Mouse (Mus musculus) lung, postnatal 4 days (tissue): ENCODE results near the gene Upb1.
"Not testable (repeated sequence)": the region's sequence is repeated elsewhere in the genome, so short reads cannot be mapped to it uniquely, and the experiment has no call there.

Experiments used
- DNase-seq, 2 experiments: peaks; one replicate each; pipeline ENCODE4 v3.0.0; 2021

The Upb1 gene

DNA sequence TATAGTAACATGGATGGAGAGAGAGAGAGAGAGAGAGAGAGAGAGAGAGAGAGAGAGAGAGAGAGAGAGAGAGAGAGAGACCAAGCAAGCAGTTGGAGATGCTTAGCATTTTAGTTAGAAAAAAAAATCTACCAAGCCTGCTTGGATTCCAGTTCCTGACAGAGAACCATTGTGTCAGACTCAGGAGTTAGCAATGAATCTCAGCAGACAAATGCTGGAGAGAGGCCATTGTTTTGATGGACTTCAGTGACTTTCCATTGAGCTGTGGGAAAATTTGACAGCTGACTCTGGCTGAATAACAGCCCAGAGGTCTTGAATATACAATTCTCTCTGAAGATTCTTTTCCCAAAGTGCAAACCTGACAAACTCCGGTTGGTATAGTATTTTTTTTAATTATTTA lies 56.9 kb downstream of the Upb1 start:
- no peak for DNase-seq

DNA sequence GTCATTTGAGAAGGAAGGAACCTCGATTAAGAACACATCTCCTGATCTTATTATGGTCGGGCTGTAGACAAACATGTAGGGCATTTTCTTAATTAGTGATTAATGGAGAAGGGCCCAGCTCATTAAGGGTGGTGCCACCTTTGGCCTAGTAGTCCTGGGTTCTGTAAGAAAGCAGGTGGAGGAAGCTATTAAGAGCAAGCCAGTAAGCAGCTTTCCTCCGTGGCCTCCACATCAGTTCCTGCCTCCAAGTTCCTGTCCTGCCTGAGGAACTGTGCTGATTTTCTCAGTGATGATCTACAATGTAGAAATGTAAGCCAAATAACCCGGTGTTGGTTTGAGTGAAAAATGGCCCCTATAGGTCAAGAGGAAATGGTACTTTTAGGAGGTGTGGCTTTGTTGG lies 57.4 kb downstream of the Upb1 start:
- no peak for DNase-seq

DNA sequence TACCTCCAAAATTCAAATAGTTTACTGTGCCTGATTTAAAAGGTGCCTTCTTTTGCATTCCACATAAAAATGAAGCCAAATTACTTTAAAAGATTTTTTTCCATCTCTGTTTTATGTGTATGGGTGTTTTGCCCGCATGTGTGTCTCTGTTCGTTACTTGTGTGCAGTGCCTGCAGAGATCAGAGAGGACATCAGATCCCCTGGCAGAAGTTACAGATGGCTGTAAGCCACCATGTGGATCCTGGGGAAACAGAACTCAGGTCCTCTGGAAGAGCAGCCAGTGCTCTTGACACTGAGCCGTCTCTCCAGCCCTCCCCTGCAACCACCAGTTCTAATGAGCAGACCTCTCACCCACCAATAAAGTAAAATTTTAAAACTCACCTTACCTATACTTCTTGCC lies 61.8 kb downstream of the Upb1 start:
- no peak for DNase-seq

DNA sequence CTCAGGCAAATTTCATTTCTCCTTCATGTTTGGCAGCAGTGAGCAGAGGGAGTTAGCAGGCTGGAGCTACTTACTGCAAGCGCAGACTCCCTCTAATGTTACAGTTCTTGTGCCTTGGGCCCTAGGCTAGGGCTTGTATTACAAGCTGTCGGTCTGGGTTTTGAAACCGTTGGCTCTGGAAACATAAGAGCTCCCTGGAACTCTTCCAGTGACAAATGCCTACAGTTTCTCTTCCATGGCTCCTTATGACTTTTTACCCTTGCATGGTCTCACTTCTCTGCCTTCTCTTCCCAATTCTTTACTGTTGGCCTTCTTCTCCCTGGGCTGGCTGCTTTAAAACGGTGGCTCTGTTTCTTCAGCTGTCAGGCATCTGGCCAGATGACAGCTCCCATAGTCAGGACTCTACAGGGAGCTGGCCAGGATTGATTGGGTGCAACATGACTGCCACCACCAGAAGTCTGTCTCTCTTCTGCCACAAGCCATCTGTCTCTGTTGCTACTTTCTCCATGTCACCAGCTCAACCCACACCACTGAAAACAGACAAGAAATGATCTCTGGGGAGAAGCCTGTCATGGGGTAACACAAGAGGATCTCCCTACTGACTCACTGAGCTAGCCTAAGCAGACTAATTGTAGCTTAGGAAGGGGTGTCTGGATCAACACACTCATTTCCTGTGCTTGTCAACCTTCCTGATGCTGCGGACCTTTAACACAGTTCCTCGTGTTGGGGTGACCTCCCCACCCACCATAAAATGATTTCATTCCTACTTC lies 65.1 kb downstream of the Upb1 start:
- DNase-seq: peak; percentile 73 to 90

DNA sequence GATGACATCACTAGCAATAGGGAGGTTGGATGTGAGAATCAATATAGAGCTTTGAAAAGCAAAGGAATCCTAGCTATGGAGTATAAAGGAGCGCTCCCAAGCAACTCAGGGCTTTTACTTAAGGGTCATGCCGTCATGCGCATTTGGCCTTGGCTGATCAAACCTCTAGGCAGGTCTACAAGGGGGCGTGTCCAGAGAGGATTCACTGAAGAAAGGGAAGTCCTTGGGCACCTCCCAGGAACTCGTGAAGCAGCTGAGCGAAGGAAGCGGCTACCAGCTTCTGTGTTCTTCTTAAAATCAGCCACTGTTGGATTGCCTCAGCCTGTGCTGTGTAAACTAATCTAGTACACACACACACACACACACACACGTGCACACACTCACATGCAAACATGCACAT lies 72.5 kb downstream of the Upb1 start:
- peak in 1 of 2 experiments; percentile 27 for DNase-seq

DNA sequence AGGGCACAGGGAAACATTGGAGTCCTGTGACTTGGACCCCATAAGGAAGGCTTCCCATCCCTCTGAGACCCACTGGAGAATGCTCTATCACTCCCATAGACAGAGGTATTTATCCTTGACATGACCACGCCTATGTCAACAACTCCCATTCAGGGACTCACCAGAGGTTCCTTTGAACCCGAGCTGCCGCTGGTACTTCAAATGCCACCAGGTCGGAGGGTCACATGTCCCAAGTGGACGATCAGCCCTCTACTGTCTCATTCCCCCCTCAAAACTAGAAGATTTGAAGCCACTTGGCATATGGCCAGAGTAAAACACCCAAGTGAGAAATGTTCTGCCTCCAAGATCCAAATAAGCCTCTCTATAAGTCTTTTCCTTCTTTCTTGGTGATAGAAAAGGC lies 73.7 kb downstream of the Upb1 start:
- DNase-seq: no peak

DNA sequence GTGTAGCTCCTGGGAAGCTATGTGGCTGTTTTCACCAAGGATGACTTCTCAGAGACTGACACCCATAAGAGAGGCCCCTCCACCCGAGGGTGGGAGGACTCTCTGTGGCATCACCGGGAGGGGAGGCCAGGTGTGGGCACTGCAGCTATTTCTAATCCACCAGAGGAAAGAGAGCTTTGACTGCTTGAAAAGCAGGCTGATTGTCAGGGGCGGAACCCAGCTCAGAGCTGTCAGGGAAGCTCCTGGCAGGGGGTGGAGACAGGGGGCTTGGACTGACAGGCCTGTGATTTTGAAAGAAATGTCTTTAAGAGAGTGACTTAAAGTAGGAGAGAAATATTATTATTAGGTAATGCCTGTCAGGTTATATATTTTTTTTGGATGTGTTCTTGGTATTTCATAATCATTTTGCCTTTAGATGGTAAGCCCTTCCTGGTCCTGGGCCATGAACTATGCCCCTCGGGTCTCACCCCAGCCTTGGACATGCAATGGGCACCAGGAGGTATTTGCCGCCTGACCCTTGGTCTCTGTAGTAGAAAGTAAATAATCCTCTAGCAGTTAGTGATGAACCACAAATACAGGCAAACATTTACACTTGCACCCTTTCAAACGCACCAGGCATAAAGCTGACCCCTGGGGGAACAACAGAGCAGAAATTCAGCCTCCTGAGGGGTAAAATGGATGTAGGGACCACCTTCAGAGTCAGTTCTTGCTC lies 74.4 kb downstream of the Upb1 start:
- DNase-seq: not testable (repeated sequence)

DNA sequence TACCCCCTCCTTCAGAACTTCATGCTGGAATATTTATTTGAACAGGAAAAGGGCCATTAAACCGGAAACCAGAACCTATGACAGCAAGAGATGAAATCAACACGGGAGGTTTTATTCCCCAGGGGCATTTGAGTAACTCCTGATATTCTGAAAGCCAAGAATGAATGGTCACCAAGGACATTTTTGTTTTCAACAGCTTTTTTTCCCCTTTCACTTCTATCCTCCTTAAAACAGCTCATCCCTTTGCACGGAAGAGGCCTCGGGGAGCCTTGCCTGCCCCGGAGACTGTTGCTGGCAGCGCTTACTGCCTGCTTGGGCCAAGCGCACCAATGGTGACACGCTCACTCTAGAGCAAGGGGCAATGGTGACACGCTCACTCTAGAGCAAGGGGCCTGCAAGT lies 76.1 kb downstream of the Upb1 start:
- peak in 1 of 2 experiments; percentile 35 for DNase-seq

DNA sequence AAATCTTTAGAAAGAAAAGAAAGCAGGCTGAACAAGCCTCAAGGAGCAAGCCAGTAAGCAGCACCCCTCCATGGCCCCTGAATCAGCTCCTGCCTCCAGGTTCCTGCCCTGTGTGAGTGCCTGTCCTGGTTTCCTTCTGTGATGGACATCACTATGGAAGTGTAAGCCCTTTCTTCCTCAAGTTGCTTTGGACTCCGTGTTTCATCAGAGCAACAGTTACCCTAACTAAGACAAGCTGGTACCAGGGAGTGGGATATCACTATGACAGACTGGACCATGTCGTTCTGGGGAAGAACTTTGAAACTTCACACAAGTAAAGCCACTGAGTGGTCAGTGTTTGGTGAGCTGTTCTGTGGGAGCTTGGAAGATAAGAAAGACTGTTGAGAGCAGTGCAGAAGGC lies 79.0 kb downstream of the Upb1 start:
- no peak for DNase-seq

DNA sequence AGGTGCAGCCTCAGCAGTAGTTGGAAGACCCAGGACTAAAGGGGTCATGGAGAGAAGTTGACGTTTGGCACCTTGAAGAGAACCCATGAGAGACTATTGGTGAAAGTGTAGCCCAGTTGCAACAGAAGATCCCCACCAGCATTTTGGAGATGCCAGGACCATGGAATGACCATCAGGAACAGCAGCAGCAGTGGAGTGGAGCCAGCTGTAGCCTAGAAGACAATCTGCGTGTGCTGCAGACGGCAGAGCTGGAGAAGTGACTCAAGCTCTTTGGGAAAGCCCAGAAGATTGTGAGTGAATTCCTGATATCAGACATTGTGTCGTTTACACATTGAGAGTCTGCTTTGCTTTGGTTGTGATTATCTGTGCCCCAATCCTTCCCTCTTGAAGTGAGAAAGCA lies 80.8 kb downstream of the Upb1 start:
- DNase-seq: peak in 1 of 2 experiments; percentile 53

DNA sequence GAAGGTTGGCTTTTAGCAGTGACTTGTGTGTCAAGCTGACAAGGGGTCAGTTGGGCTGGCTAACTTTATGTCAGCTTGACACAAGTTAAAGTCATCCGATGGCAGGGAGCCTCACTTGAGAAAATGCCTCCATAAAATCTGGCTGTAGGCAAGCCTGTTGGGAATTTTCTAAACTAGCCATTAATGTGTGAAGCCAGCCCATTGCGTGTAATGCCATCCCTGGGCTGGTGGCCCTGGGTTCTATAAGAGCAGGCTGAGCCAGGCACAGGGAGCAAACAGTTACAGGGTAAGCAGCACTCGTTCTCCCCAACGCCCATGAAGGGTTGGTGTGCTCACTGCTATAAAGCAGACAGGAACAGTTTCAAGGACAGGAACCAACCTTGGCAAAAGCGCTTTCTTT lies 81.4 kb downstream of the Upb1 start:
- DNase-seq: no peak

DNA sequence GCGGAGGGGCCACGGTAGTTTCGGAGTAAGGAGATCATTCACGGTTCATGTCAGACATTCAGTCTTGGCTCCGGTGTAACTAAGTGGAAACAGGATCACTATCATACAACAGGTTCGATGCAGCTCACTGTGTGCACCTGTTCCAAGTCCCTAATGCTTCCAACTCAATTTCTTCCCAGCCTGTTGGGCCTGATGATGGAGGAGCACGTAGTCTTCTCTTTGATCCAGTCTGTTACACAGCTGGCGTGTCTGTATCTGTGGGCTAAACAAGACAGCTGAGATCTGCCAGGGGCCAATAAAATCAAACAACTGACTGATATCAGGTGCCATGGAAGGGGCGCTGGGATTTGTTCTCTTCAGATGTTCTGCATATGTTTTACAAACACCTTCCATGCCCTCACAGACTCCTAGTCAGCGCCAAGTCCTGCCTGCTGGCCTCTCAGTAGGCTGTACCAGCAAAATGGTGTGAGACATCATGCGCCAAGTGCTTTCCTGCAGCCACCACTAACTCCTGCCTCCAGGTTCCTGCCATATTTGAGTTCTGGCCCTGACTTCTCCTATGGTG lies 82.1 kb downstream of the Upb1 start:
- no peak for DNase-seq

DNA sequence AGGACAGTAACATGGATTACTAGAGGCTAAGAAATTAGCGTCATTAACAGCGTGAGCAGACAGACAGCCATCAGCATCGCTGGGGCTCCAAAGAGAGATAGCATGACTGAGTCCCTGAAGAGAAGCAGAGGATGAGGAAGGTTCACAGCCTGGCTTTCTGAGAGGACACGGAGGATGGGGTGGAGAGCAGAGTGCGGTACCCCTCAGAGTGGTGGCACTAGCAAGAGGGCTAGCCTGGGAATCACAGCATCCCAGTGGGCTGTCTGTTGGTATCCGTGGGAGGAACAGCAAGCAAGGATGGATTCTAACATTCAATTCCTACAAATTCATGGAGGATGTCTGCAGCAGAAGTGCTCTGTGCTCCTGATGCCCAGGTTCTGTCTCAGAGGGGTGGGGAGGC lies 83.2 kb downstream of the Upb1 start:
- no peak for DNase-seq

DNA sequence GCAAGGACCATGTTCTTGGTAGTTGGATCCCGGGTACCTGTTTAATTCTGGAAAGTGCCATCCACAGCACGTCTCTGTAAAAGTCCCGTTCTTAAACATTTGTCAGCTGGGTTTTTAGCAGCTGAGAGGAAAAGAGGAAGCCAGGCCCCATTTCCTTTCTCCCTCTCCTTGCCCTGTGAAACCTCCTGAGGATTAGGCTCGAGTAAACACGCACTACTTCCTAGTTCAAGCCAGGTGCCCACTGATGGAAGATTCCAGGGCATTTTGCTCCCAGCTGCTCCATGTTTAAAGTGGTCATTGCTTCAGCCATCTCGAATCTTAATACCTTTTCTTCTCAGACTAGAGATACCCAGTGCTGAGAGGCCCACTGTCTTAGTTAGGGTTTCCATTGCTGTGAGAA lies 83.9 kb downstream of the Upb1 start:
- no peak for DNase-seq

DNA sequence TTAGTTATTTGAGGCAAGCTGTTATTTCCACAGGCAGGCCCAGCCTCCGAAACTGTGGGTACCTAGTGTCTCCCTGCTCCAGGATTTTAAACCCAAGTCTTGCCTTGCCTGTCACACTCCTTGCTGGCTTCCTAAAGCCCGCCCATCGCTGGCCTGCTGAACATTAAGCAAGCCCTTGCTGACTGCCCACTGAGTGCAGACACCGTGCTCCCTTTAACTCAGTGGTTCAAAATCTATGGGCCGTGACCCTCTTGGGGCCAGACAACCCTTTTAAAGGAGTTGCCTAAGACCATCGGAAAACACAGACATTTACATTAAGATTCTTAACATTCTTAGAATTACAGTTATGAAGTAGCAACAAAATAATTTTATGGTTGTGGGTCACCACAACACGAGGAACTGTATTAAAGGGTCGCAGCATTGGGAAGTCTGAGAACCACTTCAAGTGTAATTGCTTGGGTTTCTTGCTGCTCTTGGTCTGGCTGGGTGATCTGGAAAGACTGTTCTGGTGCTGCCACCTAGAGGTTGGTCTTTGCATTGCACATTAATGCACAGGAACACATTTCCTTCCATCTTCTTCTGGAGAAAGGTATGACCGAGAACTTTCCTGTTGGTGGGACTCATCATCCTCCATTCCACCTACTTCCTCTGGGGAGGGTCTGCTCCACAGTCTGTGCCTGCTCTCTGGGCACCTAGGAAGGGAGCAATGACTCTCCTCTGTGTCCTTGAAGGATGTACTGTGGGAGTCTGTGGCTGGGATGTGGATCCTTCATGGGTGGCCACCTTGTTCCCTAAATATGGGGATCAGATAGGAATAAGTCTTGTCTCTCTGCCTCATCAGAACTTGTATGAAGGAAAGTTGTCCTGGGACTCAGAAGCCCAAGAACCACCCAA lies 85.4 kb downstream of the Upb1 start:
- peak; percentile 49 to 84 for DNase-seq

DNA sequence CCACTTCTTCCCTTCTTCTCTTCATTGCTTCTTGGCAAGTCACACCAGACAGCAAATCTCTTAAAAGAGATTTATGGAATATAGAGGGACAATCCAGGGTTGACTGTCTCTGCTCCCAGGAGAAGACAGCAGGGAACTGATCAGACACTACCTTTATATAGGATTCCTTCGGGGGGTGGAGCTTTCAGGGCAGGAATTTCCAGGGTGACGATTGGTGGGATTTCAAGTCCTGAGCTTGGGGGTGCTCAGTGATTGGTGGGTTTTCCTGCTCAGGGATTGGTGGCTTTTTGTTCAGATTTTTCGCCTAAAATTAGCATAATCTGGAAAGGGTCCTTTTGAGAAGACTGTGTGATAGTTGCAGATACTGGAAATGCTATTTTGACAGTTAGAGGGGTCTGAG lies 86.2 kb downstream of the Upb1 start:
- no peak for DNase-seq

DNA sequence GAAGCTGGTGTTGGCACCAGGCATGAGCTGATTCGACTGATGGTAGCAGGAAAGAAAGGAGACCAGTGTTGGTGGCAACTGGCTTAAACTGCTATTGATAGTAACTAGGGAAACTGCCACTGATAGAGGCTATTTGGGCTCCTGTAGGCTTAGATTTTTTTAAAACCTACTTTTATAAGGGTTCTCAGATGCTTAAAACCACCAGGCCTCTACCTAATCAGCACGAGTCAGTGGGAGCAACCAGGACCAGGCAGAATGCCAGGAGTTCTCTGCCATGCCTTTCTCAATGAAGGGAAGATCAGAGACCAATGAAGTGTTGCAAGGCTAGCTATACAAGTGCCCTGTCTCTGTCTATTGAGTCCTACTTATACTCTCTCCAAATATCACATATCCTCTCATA lies 88.6 kb downstream of the Upb1 start:
- DNase-seq: no peak

DNA sequence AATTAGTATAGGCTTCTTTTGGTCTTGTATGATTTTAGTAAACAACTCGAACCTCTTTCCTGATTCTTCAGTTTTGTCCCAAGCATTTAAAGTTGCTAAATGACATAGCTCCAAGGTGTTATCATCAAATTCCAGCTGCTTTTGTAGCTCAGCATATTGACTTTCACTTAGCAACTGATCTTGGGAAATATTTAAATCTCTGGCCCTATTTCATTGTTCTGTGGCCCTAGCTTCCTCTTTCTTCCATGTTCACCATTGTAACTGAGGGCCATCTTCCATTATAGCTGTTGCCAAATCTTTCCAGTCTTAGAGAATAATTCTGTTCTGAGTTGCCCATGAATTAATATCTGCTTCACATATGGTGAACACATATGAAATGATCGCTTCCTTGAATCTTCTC lies 89.8 kb downstream of the Upb1 start:
- no peak for DNase-seq
